Comparison of ENCODE assay signal across 11 mouse cellular contexts in genomic region chr12:117439015-117439605, GRCm38 (mm10).
DNase-seq lines count a peak whose midpoint lies in the region.
"Had no signal": no experiment of that assay in that cellular context is flagged by ENCODE, and none has a peak within 500 bp of the region (broad histone marks: within the 10 kb centered on the region; RNA-seq: fewer than 3 reads in every experiment).

No protein-coding gene starts in this region.

- DNase-seq in left cerebral cortex, adult 11 months (ENCODE audit: low spot score): peak; percentile 25
- no peak for DNase-seq in left cerebral cortex, postnatal 4 days
- peak; percentile 68 to 78 for DNase-seq in layer of hippocampus, adult 18-20 months (ENCODE audit: low spot score in 2 of 2)
- peak; percentile 68 to 91 for DNase-seq in left cerebral cortex, postnatal 25 days (ENCODE audit: low spot score in 2 of 2)
- DNase-seq in right cerebral cortex, postnatal 25 days: peak; percentile 70
- DNase-seq in heart, postnatal 14 days: no peak
- DNase-seq in cerebellum, adult 18-20 months: no peak
- DNase-seq in kidney, postnatal 14 days: no peak
- DNase-seq: adrenal gland, adult 8-10 months; cerebellum, adult 11 months; embryo, embryonic 11 days had no signal

- intact Hi-C loops in left cerebral cortex, postnatal 4 days (cut with DNase I): loop anchor here (10.0 kb wide), 1 partner anchor 96 kb away; no protein-coding TSS in a partner anchor
- intact Hi-C loops in left cerebral cortex, postnatal 25 days (cut with DNase I): loop anchor here (5.0 kb wide), 1 partner anchor 63 kb away; no protein-coding TSS in a partner anchor
- intact Hi-C loops in heart, postnatal 14 days (cut with DNase I): no loop called here

Comparison
In these comparisons a context has a peak if more than half of its experiments do, and no peak if none do; other contexts are left out.
1. DNase-seq: peak in left cerebral cortex, adult 11 months (single experiment), layer of hippocampus, adult 18-20 months (2 of 2), left cerebral cortex, postnatal 25 days (2 of 2) and right cerebral cortex, postnatal 25 days (single experiment); none in left cerebral cortex, postnatal 4 days (single experiment), heart, postnatal 14 days (0 of 2), cerebellum, adult 18-20 months (0 of 2) and kidney, postnatal 14 days (single experiment).